Mouse (Mus musculus): ENCODE results near the gene Epdr1. TPM values are rescaled to one million over a fixed set of nuclear protein-coding genes. Genes with fewer than 3 reads are reported as not detected.

Epdr1 gene
- 8.0 and 8.7 TPM in 2 replicates for polyA plus RNA-seq (2015; fragmentation: Nextera tagmentation; extraction: Ambion mirVana)

- Histone ChIP-seq H3K36me3 (replicated peaks; ENCODE audit: insufficient read depth, low read length) (no peaks in the 10 kb centered on the region), H3K27ac (ENCODE audit: low read depth) (peak within 1 kb of the TSS; percentile 46)
- DNase-seq: peak; percentile 74
Observed at GRCm38 (mm10) chr13:19619216-19619927, at the start of gene Epdr1. Epdr1 (minus strand) TSS chr13:19619927.

DNA sequence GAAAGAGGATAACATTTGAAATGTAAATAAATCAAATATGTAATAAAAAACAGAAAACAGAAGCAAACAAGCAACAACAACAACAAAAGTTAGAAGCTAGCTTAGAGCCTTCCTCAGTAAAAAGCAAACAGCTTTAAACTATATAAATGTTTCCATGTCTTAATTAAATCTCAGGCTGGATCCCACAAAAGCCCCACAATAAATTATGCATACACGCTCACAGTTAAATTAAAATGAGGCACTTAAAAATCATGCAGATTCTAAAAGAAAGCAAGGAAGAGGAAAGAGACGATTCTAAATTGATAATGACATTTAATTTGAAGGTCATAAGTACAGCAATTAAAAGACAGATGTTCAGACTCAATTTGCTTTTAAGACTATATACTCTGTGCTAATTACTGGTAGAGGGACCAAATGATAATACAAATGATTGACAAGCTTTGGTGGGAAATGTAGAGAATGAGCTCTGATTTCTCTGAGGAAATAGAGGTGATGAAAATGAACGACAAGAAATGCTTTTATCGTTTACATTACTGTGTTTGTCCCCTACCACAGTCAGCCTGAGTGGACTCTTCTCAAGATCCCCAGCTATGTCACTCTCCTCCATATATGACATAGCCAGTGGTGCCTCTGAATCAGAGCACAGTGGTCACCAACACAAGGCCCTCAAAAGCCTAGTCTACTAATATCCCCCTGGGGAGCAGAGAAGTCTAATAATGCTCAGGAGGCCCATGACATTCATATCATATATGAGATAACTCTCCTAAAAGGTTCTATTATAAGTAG is 48.8 kb upstream of the Epdr1 start:
- WGBS (ENCODE audit: insufficient replicate concordance): 75% methylated on average over 4 of the region's 4 CpGs
- TF ChIP-seq CTCF (IDR thresholded peaks at IDR 0.05; ENCODE audit: low read depth) (no peak), EP300 (IDR thresholded peaks at IDR 0.05; ENCODE audit: low read depth) (no peak)
- no peak for ATAC-seq

More at GRCm38 (mm10) chr13:19619216-19619927, at the start of gene Epdr1:
- Histone ChIP-seq H3K4me3 (ENCODE audit: low read depth, low read length) (peak within 1 kb of the TSS; percentile 58), H3K27me3 (ENCODE audit: insufficient read depth, low read length) (peaks cover 17% of the 10 kb centered on the region), H3K4me1 (ENCODE audit: insufficient read depth) (peaks cover 14% of the 10 kb centered on the region; the same call in 1 of the 2 replicates), H3K4me2 (ENCODE audit: low read depth, low read length) (peak within 1 kb of the TSS; percentile 80), H3K9me3 (ENCODE audit: low read length) (no peaks in the 10 kb centered on the region), H3K9ac (replicated peaks) (peak within 1 kb of the TSS; percentile 68)
- under 1% methylated on average over 46 of the region's 46 CpGs for WGBS (ENCODE audit: insufficient replicate concordance)
- peak; percentile 75 for ATAC-seq
- TF ChIP-seq CTCF (IDR thresholded peaks at IDR 0.05; ENCODE audit: low read depth): peak; percentile 67
- TF ChIP-seq EP300 (IDR thresholded peaks at IDR 0.05; ENCODE audit: low read depth): no peak

DNA sequence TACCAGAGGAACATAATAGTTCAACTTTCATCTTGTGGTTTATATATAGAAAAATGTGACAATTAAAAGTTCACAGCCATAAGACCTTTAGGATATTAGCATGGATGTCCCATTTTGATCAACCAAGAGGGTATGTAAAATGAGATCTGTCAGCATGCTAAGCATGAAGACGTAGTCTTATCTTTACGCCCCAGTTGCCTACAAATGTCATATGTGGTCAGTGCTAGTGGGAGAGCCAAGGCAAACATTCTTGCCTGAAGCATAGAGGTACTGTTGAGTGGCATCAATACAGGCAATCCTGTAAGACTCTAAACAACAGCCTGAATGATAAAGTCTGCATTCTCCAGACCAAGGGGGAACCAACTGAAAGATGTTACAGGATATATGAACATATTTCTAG is 32.7 kb upstream of the Epdr1 start:
- H3K27ac ChIP-seq (ENCODE audit: low read depth): no peak overlapping the region
- H3K4me3 ChIP-seq (ENCODE audit: low read depth, low read length): no peak overlapping the region
- no peak overlapping the region for H3K4me2 ChIP-seq (ENCODE audit: low read depth, low read length)
- 74% methylated on average over 2 of the region's 2 CpGs for WGBS (ENCODE audit: insufficient replicate concordance)
- H3K4me1 ChIP-seq (ENCODE audit: insufficient read depth): peaks cover 3% of the 10 kb centered on the region; the same call in 1 of the 2 replicates
- no peaks in the 10 kb centered on the region for H3K27me3 ChIP-seq (ENCODE audit: insufficient read depth, low read length)
- ATAC-seq (peak; percentile 25; the same call in 1 of the 2 replicates), DNase-seq (no peak)
- H3K9me3 ChIP-seq (ENCODE audit: low read length): no peaks in the 10 kb centered on the region
- no peaks in the 10 kb centered on the region for H3K36me3 ChIP-seq (replicated peaks; ENCODE audit: insufficient read depth, low read length)
- TF ChIP-seq EP300 (IDR thresholded peaks at IDR 0.05; ENCODE audit: low read depth) (peak; percentile 69), CTCF (IDR thresholded peaks at IDR 0.05; ENCODE audit: low read depth) (no peak)
- no peak overlapping the region for H3K9ac ChIP-seq (replicated peaks)

More for the DNA sequence above, 48.8 kb upstream of the Epdr1 start:
- no peak overlapping the region for H3K27ac ChIP-seq (ENCODE audit: low read depth)
- H3K4me1 ChIP-seq (ENCODE audit: insufficient read depth): no peaks in the 10 kb centered on the region
- no peak overlapping the region for H3K9ac ChIP-seq (replicated peaks)
- no peaks in the 10 kb centered on the region for H3K36me3 ChIP-seq (replicated peaks; ENCODE audit: insufficient read depth, low read length)
- no peaks in the 10 kb centered on the region for H3K9me3 ChIP-seq (ENCODE audit: low read length)
- H3K4me3 ChIP-seq (ENCODE audit: low read depth, low read length): no peak overlapping the region
- no peak overlapping the region for H3K4me2 ChIP-seq (ENCODE audit: low read depth, low read length)
- no peaks in the 10 kb centered on the region for H3K27me3 ChIP-seq (ENCODE audit: insufficient read depth, low read length)
- no peak for DNase-seq

DNA sequence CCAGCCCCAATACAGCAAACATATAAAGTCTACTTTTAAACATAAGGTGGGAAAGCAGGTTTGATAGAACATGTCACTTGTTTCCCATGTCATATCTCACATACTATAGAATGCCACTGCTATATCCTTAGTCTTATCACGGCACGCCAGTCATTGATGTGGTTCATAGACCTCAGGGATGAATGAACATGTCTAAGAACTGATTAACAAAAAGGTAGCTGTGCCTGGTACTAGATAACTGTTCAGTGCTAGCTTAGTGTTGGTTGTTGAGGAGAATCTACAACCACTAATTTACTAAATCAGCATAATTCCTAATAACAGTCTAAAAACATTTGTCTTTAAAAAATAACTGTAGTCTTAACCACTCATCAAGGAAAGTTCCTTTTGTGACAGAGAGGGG is 30.1 kb upstream of the Epdr1 start:
- H3K27me3 ChIP-seq (ENCODE audit: insufficient read depth, low read length): no peaks in the 10 kb centered on the region
- H3K4me1 ChIP-seq (ENCODE audit: insufficient read depth): peaks cover 3% of the 10 kb centered on the region; the same call in 1 of the 2 replicates

DNA sequence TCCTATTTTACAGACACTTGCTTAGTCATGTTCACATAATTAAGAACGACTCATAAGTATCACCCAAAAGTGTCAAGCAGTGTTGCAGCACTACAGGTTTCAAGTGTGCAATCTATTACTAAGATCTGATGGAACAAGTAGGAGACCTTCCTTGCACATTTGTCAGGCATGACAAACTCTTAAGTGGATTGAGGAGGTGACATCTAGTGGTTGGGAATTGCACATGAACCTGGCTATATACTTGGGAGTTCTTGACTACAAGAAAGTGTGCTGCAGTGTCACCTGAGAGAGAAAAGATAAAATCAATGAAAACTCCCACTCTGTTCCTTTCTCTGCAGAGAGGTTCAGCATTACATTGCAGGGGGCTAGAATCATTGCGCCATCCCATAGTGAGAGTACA is 24.5 kb upstream of the Epdr1 start:
- H3K4me2 ChIP-seq (ENCODE audit: low read depth, low read length): no peak overlapping the region
- no peaks in the 10 kb centered on the region for H3K27me3 ChIP-seq (ENCODE audit: insufficient read depth, low read length)
- H3K4me1 ChIP-seq (ENCODE audit: insufficient read depth): peaks cover 2% of the 10 kb centered on the region; the same call in 1 of the 2 replicates
- TF ChIP-seq EP300 (IDR thresholded peaks at IDR 0.05; ENCODE audit: low read depth): no peak
- TF ChIP-seq CTCF (IDR thresholded peaks at IDR 0.05; ENCODE audit: low read depth): peak; percentile 33
- WGBS (ENCODE audit: insufficient replicate concordance): 71% methylated on average over 2 of the region's 2 CpGs
- H3K4me3 ChIP-seq (ENCODE audit: low read depth, low read length): no peak overlapping the region
- H3K27ac ChIP-seq (ENCODE audit: low read depth): no peak overlapping the region
- ATAC-seq (no peak), DNase-seq (no peak)
- H3K36me3 ChIP-seq (replicated peaks; ENCODE audit: insufficient read depth, low read length): no peaks in the 10 kb centered on the region
- no peak overlapping the region for H3K9ac ChIP-seq (replicated peaks)
- H3K9me3 ChIP-seq (ENCODE audit: low read length): no peaks in the 10 kb centered on the region

More for the DNA sequence above, 30.1 kb upstream of the Epdr1 start:
- Histone ChIP-seq H3K4me2 (ENCODE audit: low read depth, low read length) (no peak overlapping the region), H3K36me3 (replicated peaks; ENCODE audit: insufficient read depth, low read length) (no peaks in the 10 kb centered on the region), H3K9me3 (ENCODE audit: low read length) (no peaks in the 10 kb centered on the region), H3K4me3 (ENCODE audit: low read depth, low read length) (no peak overlapping the region), H3K9ac (replicated peaks) (no peak overlapping the region), H3K27ac (ENCODE audit: low read depth) (no peak overlapping the region)
- DNase-seq: no peak
- TF ChIP-seq CTCF (IDR thresholded peaks at IDR 0.05; ENCODE audit: low read depth) (no peak), EP300 (IDR thresholded peaks at IDR 0.05; ENCODE audit: low read depth) (peak; percentile 96)
- WGBS (ENCODE audit: insufficient replicate concordance): 66% methylated on average over 2 of the region's 2 CpGs
- peak; percentile 90 for ATAC-seq

GRCm38 (mm10) chr13:19643519-19643918 is 23.8 kb upstream of the Epdr1 start:
- Histone ChIP-seq H3K9me3 (ENCODE audit: low read length) (no peaks in the 10 kb centered on the region), H3K9ac (replicated peaks) (no peak overlapping the region), H3K36me3 (replicated peaks; ENCODE audit: insufficient read depth, low read length) (no peaks in the 10 kb centered on the region), H3K27me3 (ENCODE audit: insufficient read depth, low read length) (no peaks in the 10 kb centered on the region), H3K27ac (ENCODE audit: low read depth) (no peak overlapping the region), H3K4me2 (ENCODE audit: low read depth, low read length) (no peak overlapping the region), H3K4me3 (ENCODE audit: low read depth, low read length) (no peak overlapping the region), H3K4me1 (ENCODE audit: insufficient read depth) (no peaks in the 10 kb centered on the region)
- DNase-seq (no peak), ATAC-seq (no peak)
- TF ChIP-seq CTCF (IDR thresholded peaks at IDR 0.05; ENCODE audit: low read depth) (no peak), EP300 (IDR thresholded peaks at IDR 0.05; ENCODE audit: low read depth) (no peak)
- WGBS (ENCODE audit: insufficient replicate concordance): 74% methylated on average over 1 of the region's 1 CpGs

All from liver, postnatal 0 days (tissue).